Mouse (Mus musculus) midbrain, embryonic 13.5 days (tissue): ENCODE data around the gene Gm7102. TPM values are rescaled to one million over a fixed set of nuclear protein-coding genes. Genes with fewer than 3 reads are reported as not detected.

Experiments used
- ATAC-seq: fragments of 200-750 bp; cut with Nextera tagmentation; 2 replicates; pipeline ENCODE4 v1.8.0; 2017; ENCODE audit warnings: mild to moderate bottlenecking, moderate TSS enrichment, moderate library complexity
- H3K27ac ChIP-seq: fragments of 300-500 bp; sonication (generic); 2 replicates; pipeline ENCODE4 v1.5.1; 2015; ENCODE audit warnings: inconsistent platforms, mild to moderate bottlenecking, moderate library complexity
- H3K27me3 ChIP-seq: fragments of 300-500 bp; sonication (generic); 2 replicates; pipeline ENCODE4 v1.6.1; 2015; ENCODE audit warnings: mild to moderate bottlenecking, inconsistent platforms
- H3K36me3 ChIP-seq: fragments of 300-500 bp; sonication (generic); 2 replicates; pipeline ENCODE4 v1.6.1; 2015; ENCODE audit warnings: mild to moderate bottlenecking, inconsistent platforms
- H3K4me1 ChIP-seq: fragments of 300-500 bp; sonication (generic); replicated peaks from 2 replicates; pipeline ENCODE4 v1.6.1; 2015; ENCODE audit warnings: inconsistent platforms
- H3K4me2 ChIP-seq: fragments of 300-500 bp; sonication (generic); replicated peaks from 2 replicates; pipeline ENCODE4 v1.6.1; 2015; ENCODE audit warnings: moderate library complexity, mild to moderate bottlenecking, inconsistent platforms
- H3K4me3 ChIP-seq: fragments of 300-500 bp; sonication (generic); replicated peaks from 2 replicates; pipeline ENCODE4 v1.5.1; 2015; ENCODE audit warnings: mild to moderate bottlenecking, inconsistent platforms
- H3K9ac ChIP-seq: fragments of 300-500 bp; sonication (generic); replicated peaks from 2 replicates; pipeline ENCODE4 v1.6.1; 2015; ENCODE audit warnings: mild to moderate bottlenecking, inconsistent platforms
- H3K9me3 ChIP-seq: fragments of 300-500 bp; sonication (generic); 2 replicates; pipeline ENCODE4 v1.6.1; 2016; ENCODE audit warnings: mild to moderate bottlenecking, inconsistent platforms
- WGBS: fragments of 180-500 bp; shearing (Covaris S2); methylation state at CpG from one replicate; pipeline ENCODE4 v1.1.7; 2015; 5-methylcytosine and 5-hydroxymethylcytosine counted together
- polyA plus RNA-seq: library from polyadenylated mRNA; unstranded; fragments of >200 nt; fragmentation: Nextera tagmentation; extraction: Ambion mirVana; gene quantifications from 2 replicates; pipeline ENCODE4 v1.2.1, GENCODE M21; 2015

The Gm7102 gene
- polyA plus RNA-seq, 1 experiment from 2014 or later = not detected

DNA sequence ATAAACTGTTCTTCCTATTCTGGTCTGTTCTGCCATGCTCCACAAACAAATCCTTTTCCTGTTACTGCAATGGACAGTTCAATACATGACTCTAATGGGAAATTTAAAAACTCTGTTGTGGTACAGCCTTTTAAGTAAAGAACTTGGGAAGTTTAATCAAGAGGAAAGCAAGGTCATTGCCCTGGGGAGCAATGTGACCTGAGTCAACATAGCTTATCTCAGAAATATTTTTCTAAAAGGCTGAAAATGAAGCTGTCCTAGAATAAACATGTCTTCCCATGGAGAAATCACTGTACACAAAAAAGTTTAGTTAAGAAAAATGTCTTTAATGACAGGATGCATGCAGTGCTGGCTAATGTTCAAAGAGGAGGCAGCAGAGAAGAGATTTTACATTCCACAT, 37.5 kb downstream of the Gm7102 start:
- Histone ChIP-seq H3K4me2 (no peak overlapping the region), H3K4me3 (no peak overlapping the region), H3K36me3 (peaks cover 11% of the 10 kb centered on the region), H3K9ac (no peak overlapping the region), H3K27ac (no peak overlapping the region), H3K9me3 (no peaks in the 10 kb centered on the region), H3K4me1 (peaks cover 14% of the 10 kb centered on the region), H3K27me3 (peaks cover 4% of the 10 kb centered on the region; the same call in 1 of the 2 replicates)
- ATAC-seq = no peak

DNA sequence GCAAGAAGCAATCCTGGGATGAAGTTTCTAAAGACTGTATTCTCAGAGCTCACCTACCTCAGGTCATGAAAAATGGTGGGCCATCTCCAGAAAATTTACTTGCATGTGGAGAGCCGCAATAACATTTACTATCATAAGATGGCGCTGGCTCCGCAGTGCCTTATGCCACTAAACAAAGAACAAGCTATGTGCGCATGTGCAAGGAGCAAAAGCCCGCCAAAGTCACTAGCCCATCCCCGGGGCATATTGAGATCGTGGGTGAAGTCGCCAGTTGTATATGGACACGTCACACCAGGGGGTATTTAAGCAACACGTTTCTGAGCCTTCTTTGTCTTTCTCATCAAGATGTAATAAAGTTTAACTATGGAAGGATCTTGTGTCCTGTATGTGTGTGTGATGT, 45.0 kb downstream of the Gm7102 start:
- peaks cover 2% of the 10 kb centered on the region for H3K9me3 ChIP-seq
- no peak for ATAC-seq
- no peak overlapping the region for H3K4me3 ChIP-seq
- WGBS = 92% methylated on average over 10 of the region's 10 CpGs
- no peaks in the 10 kb centered on the region for H3K4me1 ChIP-seq
- no peak overlapping the region for H3K27ac ChIP-seq
- H3K36me3 ChIP-seq = peaks cover 30% of the 10 kb centered on the region
- no peak overlapping the region for H3K4me2 ChIP-seq
- H3K27me3 ChIP-seq = no peaks in the 10 kb centered on the region
- no peak overlapping the region for H3K9ac ChIP-seq

Other genes with a start within 250 kb of the Gm7102 start
- gene Zfp950, start 35.5 kb downstream of the Gm7102 start, polyA plus RNA-seq = 48.1 and 49.9 TPM in 2 replicates
- not detected in 2 replicates for gene Gm6020, start 7.6 kb upstream of the Gm7102 start, polyA plus RNA-seq
- gene Csf2ra, start 52.1 kb upstream of the Gm7102 start, polyA plus RNA-seq = 38.3 and 41.5 TPM in 2 replicates
- not detected in 2 replicates for gene Gm21060, start 120.8 kb upstream of the Gm7102 start, polyA plus RNA-seq